Mouse (Mus musculus) hindlimb bud, embryonic 11.5 days (tissue): ENCODE results near the gene Gm4969.
A peak's percentile ranks its signal among the peaks of the same experiment; 100 is the strongest.
"Not testable (repeated sequence)": the region's sequence is repeated elsewhere in the genome, so short reads cannot be mapped to it uniquely, and the experiment has no call there.

Source experiments
- DNase-seq: peaks from one replicate; pipeline ENCODE4 v3.0.0-alpha.2; 2012; ENCODE audit warnings: low read depth, low spot score; ENCODE audit errors: extremely low spot score

Gm4969 gene

GRCm38 (mm10) chr7:19118028-19118771 lies at the start of gene Gm4969:
Gm4969 (minus strand) TSS chr7:19118368.
- no peak for DNase-seq

GRCm38 (mm10) chr7:19166990-19167389 lies 48.8 kb upstream of the Gm4969 start:
- no peak for DNase-seq

- no peak for DNase-seq
Measured at GRCm38 (mm10) chr7:19165656-19166423, 47.7 kb upstream of the Gm4969 start, which contains the start of gene Gipr. Gipr (minus strand) TSS chr7:19166127.

- DNase-seq = no peak
Measured at GRCm38 (mm10) chr7:19164978-19165377, 46.8 kb upstream of the Gm4969 start.

- DNase-seq = no peak
Measured at GRCm38 (mm10) chr7:19164189-19164588, 46.0 kb upstream of the Gm4969 start.

- no peak for DNase-seq
Measured at GRCm38 (mm10) chr7:19163752-19164151, 45.6 kb upstream of the Gm4969 start.

GRCm38 (mm10) chr7:19162928-19163327 lies 44.8 kb upstream of the Gm4969 start:
- no peak for DNase-seq

GRCm38 (mm10) chr7:19160115-19160514 lies 41.9 kb upstream of the Gm4969 start:
- no peak for DNase-seq

- no peak for DNase-seq
Measured at GRCm38 (mm10) chr7:19159411-19159810, 41.2 kb upstream of the Gm4969 start.

GRCm38 (mm10) chr7:19158601-19159000 lies 40.4 kb upstream of the Gm4969 start:
- no peak for DNase-seq

- DNase-seq = no peak
Measured at GRCm38 (mm10) chr7:19157160-19157800, 39.1 kb upstream of the Gm4969 start.

GRCm38 (mm10) chr7:19155825-19156475 lies 37.8 kb upstream of the Gm4969 start:
- no peak for DNase-seq

GRCm38 (mm10) chr7:19154796-19155195 lies 36.6 kb upstream of the Gm4969 start:
- DNase-seq = no peak

- not testable (repeated sequence) for DNase-seq
Measured at GRCm38 (mm10) chr7:19151121-19151520, 33.0 kb upstream of the Gm4969 start.

GRCm38 (mm10) chr7:19149626-19150025 lies 31.5 kb upstream of the Gm4969 start, which contains the start of gene Snrpd2:
Snrpd2 (plus strand) TSS chr7:19149722.
- no peak for DNase-seq

GRCm38 (mm10) chr7:19148875-19149541 lies 30.8 kb upstream of the Gm4969 start, which contains the start of gene Qpctl:
Qpctl (minus strand) TSS chr7:19149291.
- peak; percentile 95 for DNase-seq

- no peak for DNase-seq
Measured at GRCm38 (mm10) chr7:19148180-19148874, 30.2 kb upstream of the Gm4969 start.

- no peak for DNase-seq
Measured at GRCm38 (mm10) chr7:19147497-19148045, 29.4 kb upstream of the Gm4969 start.

GRCm38 (mm10) chr7:19146793-19147192 lies 28.6 kb upstream of the Gm4969 start:
- DNase-seq = no peak

GRCm38 (mm10) chr7:19137380-19137779 lies 19.2 kb upstream of the Gm4969 start:
- no peak for DNase-seq
